Mouse (Mus musculus): Measurements from ENCODE around the gene Ackr3.

- TF ChIP-seq CTCF (IDR thresholded peaks at IDR 0.05; ENCODE audit: low read depth) (no peak), EP300 (IDR thresholded peaks at IDR 0.05; ENCODE audit: low read depth) (no peak)
Measured at GRCm38 (mm10) chr1:90260704-90261581, 57.2 kb downstream of the Ackr3 start.
